Mouse (Mus musculus) spleen, adult 2 months (tissue): ENCODE measurements at regions not wholly inside any gene's neighbourhood (a gene's known extent, or its start where the extent isn't known, plus 50 kb on each side); places are given as distances from the start of the nearest gene placed in this dataset.

Experiments used
- DNase-seq, 2 experiments: peaks; one replicate each; pipeline versions ENCODE4 v3.0.0 to v3.0.0-alpha.2; 2012 to 2021; ENCODE audit warnings: low spot score in 2 of 2, low read depth in 1 of 2
- H3K27ac ChIP-seq: fragments of 200-500 bp; 2 replicates; pipeline ENCODE4 v1.5.1; 2012; ENCODE audit warnings: low read length, inconsistent platforms; ENCODE audit not compliant: insufficient read depth
- H3K27me3 ChIP-seq: fragments of 200-500 bp; 2 replicates; pipeline ENCODE4 v1.6.1; 2012; ENCODE audit warnings: mild to moderate bottlenecking, moderate library complexity, low read length, inconsistent platforms; ENCODE audit not compliant: control insufficient read depth, insufficient read depth
- H3K36me3 ChIP-seq: fragments of 200-500 bp; 2 replicates; pipeline ENCODE4 v1.6.1; 2012; ENCODE audit warnings: mild to moderate bottlenecking, low read length, inconsistent platforms; ENCODE audit not compliant: control insufficient read depth, insufficient read depth
- H3K4me1 ChIP-seq: fragments of 200-500 bp; 2 replicates; pipeline ENCODE4 v1.6.1; 2011; ENCODE audit warnings: inconsistent platforms; ENCODE audit not compliant: control insufficient read depth, insufficient read depth, insufficient read length
- H3K4me3 ChIP-seq: fragments of 200-500 bp; 2 replicates; pipeline ENCODE4 v1.5.1; 2011; ENCODE audit warnings: mild to moderate bottlenecking, inconsistent platforms; ENCODE audit not compliant: insufficient read depth, insufficient read length; ENCODE audit errors: extremely low read depth
- CTCF ChIP-seq: fragments of 200-500 bp; IDR thresholded peaks from 2 replicates; pipeline ENCODE4 v1.5.1; 2011; ENCODE audit warnings: mild to moderate bottlenecking, inconsistent platforms; ENCODE audit not compliant: insufficient read depth, insufficient read length, insufficient replicate concordance; ENCODE audit errors: extremely low read depth
- POLR2A ChIP-seq: fragments of 200-500 bp; IDR thresholded peaks from 2 replicates; pipeline ENCODE4 v1.6.1; 2011; ENCODE audit warnings: low read depth, low read length, inconsistent platforms
- WGBS: fragments of 180-500 bp; shearing (Covaris S2); methylation state at CpG from one replicate; pipeline ENCODE4 v1.1.7; 2018; 5-methylcytosine and 5-hydroxymethylcytosine counted together

- 83% methylated on average over 1 of the region's 1 CpGs for whole genome bisulfite sequencing
- Histone ChIP-seq H3K27ac (no peak overlapping the region), H3K36me3 (no peaks in the 10 kb centered on the region), H3K4me1 (no peaks in the 10 kb centered on the region), H3K27me3 (no peaks in the 10 kb centered on the region), H3K4me3 (no peak overlapping the region)
- no peak for TF ChIP-seq POLR2A
- TF ChIP-seq CTCF = no peak
- DNase-seq = no peak
These were observed 50.8 kb upstream of the Fhl2 start for GRCm38 (mm10) chr1:43247609-43248008.

GRCm38 (mm10) chr1:43250281-43250680 is 53.5 kb upstream of the Fhl2 start:
- 85% methylated on average over 6 of the region's 6 CpGs for WGBS
- DNase-seq = no peak
- Histone ChIP-seq H3K4me1 (no peaks in the 10 kb centered on the region), H3K27me3 (no peaks in the 10 kb centered on the region), H3K4me3 (no peak overlapping the region), H3K36me3 (no peaks in the 10 kb centered on the region), H3K27ac (no peak overlapping the region)
- no peak for TF ChIP-seq CTCF
- no peak for TF ChIP-seq POLR2A

- no peaks in the 10 kb centered on the region for H3K4me1 ChIP-seq
- TF ChIP-seq CTCF = no peak
- H3K4me3 ChIP-seq = no peak overlapping the region
- no peak for DNase-seq
- no peaks in the 10 kb centered on the region for H3K36me3 ChIP-seq
- 89% methylated on average over 7 of the region's 7 CpGs for WGBS
- no peak overlapping the region for H3K27ac ChIP-seq
- H3K27me3 ChIP-seq = no peaks in the 10 kb centered on the region
These were observed 54.6 kb upstream of the Fhl2 start for GRCm38 (mm10) chr1:43251356-43251755.

GRCm38 (mm10) chr1:43254129-43254528 is 57.3 kb upstream of the Fhl2 start:
- Histone ChIP-seq H3K27ac (no peak overlapping the region), H3K27me3 (no peaks in the 10 kb centered on the region), H3K4me3 (no peak overlapping the region), H3K36me3 (no peaks in the 10 kb centered on the region), H3K4me1 (no peaks in the 10 kb centered on the region)
- 58% methylated on average over 1 of the region's 1 CpGs for WGBS
- TF ChIP-seq POLR2A (no peak), CTCF (no peak)
- no peak for DNase-seq

GRCm38 (mm10) chr1:43256078-43256477 is 59.3 kb upstream of the Fhl2 start:
- H3K4me1 ChIP-seq = no peaks in the 10 kb centered on the region
- no peak overlapping the region for H3K27ac ChIP-seq
- no peaks in the 10 kb centered on the region for H3K27me3 ChIP-seq
- no peaks in the 10 kb centered on the region for H3K36me3 ChIP-seq
- no peak for DNase-seq
- H3K4me3 ChIP-seq = no peak overlapping the region
- TF ChIP-seq CTCF (no peak), POLR2A (no peak)

- WGBS = 86% methylated on average over 6 of the region's 6 CpGs
- no peak overlapping the region for H3K4me3 ChIP-seq
- TF ChIP-seq CTCF (no peak), POLR2A (no peak)
These were observed 61.1 kb upstream of the Fhl2 start for GRCm38 (mm10) chr1:43257909-43258308.

GRCm38 (mm10) chr1:43259841-43260240 is 63.1 kb upstream of the Fhl2 start:
- Histone ChIP-seq H3K4me3 (no peak overlapping the region), H3K27ac (no peak overlapping the region), H3K4me1 (no peaks in the 10 kb centered on the region), H3K36me3 (no peaks in the 10 kb centered on the region), H3K27me3 (no peaks in the 10 kb centered on the region)
- no peak for TF ChIP-seq POLR2A
- TF ChIP-seq CTCF = no peak
- 94% methylated on average over 1 of the region's 1 CpGs for WGBS
- no peak for DNase-seq

More at GRCm38 (mm10) chr1:43257909-43258308, 61.1 kb upstream of the Fhl2 start:
- no peaks in the 10 kb centered on the region for H3K27me3 ChIP-seq
- H3K27ac ChIP-seq = no peak overlapping the region
- H3K36me3 ChIP-seq = no peaks in the 10 kb centered on the region
- H3K4me1 ChIP-seq = no peaks in the 10 kb centered on the region
- DNase-seq = no peak

GRCm38 (mm10) chr1:43260491-43260890 is 63.7 kb upstream of the Fhl2 start:
- Histone ChIP-seq H3K27me3 (no peaks in the 10 kb centered on the region), H3K36me3 (no peaks in the 10 kb centered on the region), H3K27ac (no peak overlapping the region), H3K4me3 (no peak overlapping the region), H3K4me1 (no peaks in the 10 kb centered on the region)
- 94% methylated on average over 4 of the region's 4 CpGs for WGBS
- no peak for TF ChIP-seq POLR2A
- TF ChIP-seq CTCF = no peak
- DNase-seq = no peak
